Mouse (Mus musculus) mouse trophoblast stem cell (cell line): ENCODE results near the gene Mcm8.

Experiments used
- in situ Hi-C, 2 experiments: fragments of 300-500 bp; cut with MseI, MboI; formaldehyde crosslinking; loops; 2 replicates in 1 of 2; 3 replicates in 1 of 2; pipeline ENCODE4 v1.15.1; 2025

The Mcm8 gene

GRCm38 (mm10) chr2:132815608-132816314 lies at the start of gene Mcm8, which contains the start of gene Trmt6:
Gene Mcm8, plus strand, starts transcription at chr2:132816141.
Gene Trmt6, minus strand, starts transcription at chr2:132816055.
- in situ Hi-C loops = no loop called here

- in situ Hi-C loops = no loop called here
Observed at GRCm38 (mm10) chr2:132770822-132771221, 45.1 kb upstream of the Mcm8 start.

GRCm38 (mm10) chr2:132780978-132781377 lies 35.0 kb upstream of the Mcm8 start, which contains the start of gene Chgb:
Gene Chgb, plus strand, starts transcription at chr2:132781278.
- in situ Hi-C loops = no loop called here

- in situ Hi-C loops = no loop called here
Observed at GRCm38 (mm10) chr2:132781439-132782068, 34.4 kb upstream of the Mcm8 start.

GRCm38 (mm10) chr2:132784039-132784438 lies 31.9 kb upstream of the Mcm8 start:
- in situ Hi-C loops = no loop called here

GRCm38 (mm10) chr2:132793441-132794203 lies 22.3 kb upstream of the Mcm8 start:
- in situ Hi-C loops = no loop called here

- in situ Hi-C loops = no loop called here
Observed at GRCm38 (mm10) chr2:132794204-132794586, 21.7 kb upstream of the Mcm8 start.

- in situ Hi-C loops = no loop called here
Observed at GRCm38 (mm10) chr2:132802976-132803375, 13.0 kb upstream of the Mcm8 start.

- in situ Hi-C loops = loop anchor here in 1 of 2 experiments (10.0 kb wide), 1 partner anchor 64 kb away; no protein-coding TSS in a partner anchor
Observed at GRCm38 (mm10) chr2:132841071-132841470, 25.1 kb downstream of the Mcm8 start.

- in situ Hi-C loops = loop anchor here in 1 of 2 experiments (10.0 kb wide), 1 partner anchor 58 kb away; no protein-coding TSS in a partner anchor
Observed at GRCm38 (mm10) chr2:132846407-132847358, 30.7 kb downstream of the Mcm8 start, which contains the start of gene Crls1. Gene Crls1, plus strand, starts transcription at chr2:132846666.

- in situ Hi-C loops = loop anchor here in 1 of 2 experiments (10.0 kb wide), 1 partner anchor 57 kb away; no protein-coding TSS in a partner anchor
Observed at GRCm38 (mm10) chr2:132847581-132847980, 31.6 kb downstream of the Mcm8 start.

GRCm38 (mm10) chr2:132848361-132848760 lies 32.4 kb downstream of the Mcm8 start:
- in situ Hi-C loops = loop anchor here in 1 of 2 experiments (10.0 kb wide), 1 partner anchor 56 kb away; no protein-coding TSS in a partner anchor

GRCm38 (mm10) chr2:132849141-132849540 lies 33.2 kb downstream of the Mcm8 start:
- in situ Hi-C loops = loop anchor here in 1 of 2 experiments (10.0 kb wide), 1 partner anchor 56 kb away; no protein-coding TSS in a partner anchor

GRCm38 (mm10) chr2:132853051-132853450 lies 37.1 kb downstream of the Mcm8 start:
- in situ Hi-C loops = no loop called here

- in situ Hi-C loops = no loop called here
Observed at GRCm38 (mm10) chr2:132856333-132856732, 40.4 kb downstream of the Mcm8 start.

GRCm38 (mm10) chr2:132860435-132860834 lies 44.5 kb downstream of the Mcm8 start:
- in situ Hi-C loops = no loop called here

GRCm38 (mm10) chr2:132861456-132861855 lies 45.5 kb downstream of the Mcm8 start:
- in situ Hi-C loops = no loop called here

- in situ Hi-C loops = no loop called here
Observed at GRCm38 (mm10) chr2:132863325-132863724, 47.4 kb downstream of the Mcm8 start.

- in situ Hi-C loops = no loop called here
Observed at GRCm38 (mm10) chr2:132867521-132867920, 51.6 kb downstream of the Mcm8 start.

GRCm38 (mm10) chr2:132869682-132870081 lies 53.7 kb downstream of the Mcm8 start:
- in situ Hi-C loops = no loop called here

GRCm38 (mm10) chr2:132870286-132870685 lies 54.3 kb downstream of the Mcm8 start:
- in situ Hi-C loops = no loop called here
